Comparison of ENCODE assay signal across 20 mouse cellular contexts in the genomic region with DNA sequence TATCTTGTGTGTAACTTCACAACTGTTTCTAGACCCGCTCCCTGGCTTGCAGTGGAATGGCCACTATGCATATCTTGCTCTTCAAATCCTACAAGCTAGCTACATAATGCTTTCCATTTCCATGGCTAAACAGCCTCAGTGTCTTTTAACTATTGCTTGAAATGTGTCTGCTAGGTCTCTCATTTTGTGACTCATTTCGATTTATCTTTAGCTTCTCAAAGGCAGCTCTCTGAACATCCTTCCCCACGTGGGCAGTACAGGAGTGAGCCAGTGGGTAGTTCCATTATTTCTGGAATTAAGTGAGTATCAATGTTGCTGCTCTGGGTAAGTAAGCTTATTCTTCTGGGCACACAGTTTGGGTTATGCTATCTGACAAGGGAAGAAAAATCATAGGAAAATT.
DNase-seq lines count a peak whose midpoint lies in the region; TF ChIP-seq lines count a peak whose summit lies in the region.
"Had no signal": no experiment of that assay in that cellular context is flagged by ENCODE, and none has a peak within 500 bp of the region (broad histone marks: within the 10 kb centered on the region; RNA-seq: fewer than 3 reads in every experiment).

No protein-coding gene starts in this region.

- no peak for TF ChIP-seq CTCF in olfactory bulb, adult 2 months (IDR thresholded peaks at IDR 0.05; ENCODE audit: insufficient read depth, low read depth, low read length)

- WGBS in olfactory bulb, adult 2 months: 56% methylated on average over 3 of the region's 3 CpGs

- TF ChIP-seq POLR2A in olfactory bulb, adult 2 months (IDR thresholded peaks at IDR 0.05; ENCODE audit: insufficient read depth, low read depth, low read length): no peak

- H3K4me1 ChIP-seq in olfactory bulb, adult 2 months (ENCODE audit: control insufficient read depth, insufficient read depth, low read length): no peaks in the 10 kb centered on the region
- H3K4me1 ChIP-seq: embryonic facial prominence, embryonic 13.5 days; embryonic facial prominence, embryonic 15.5 days; forebrain, embryonic 10.5 days; forebrain, embryonic 12.5 days had no signal

- peak; percentile 8 for DNase-seq in left cerebral cortex, adult 11 months (ENCODE audit: low spot score)
- no peak for DNase-seq in left cerebral cortex, adult 8-10 months (ENCODE audit: low spot score in 2 of 2)
- DNase-seq in right cerebral cortex, adult 18-20 months: peak; percentile 8
- no peak for DNase-seq in right cerebral cortex, postnatal 25 days
- DNase-seq in cerebellum, postnatal 36 days: no peak
- DNase-seq: adrenal gland, adult 2 months; adrenal gland, postnatal 10 days; adrenal gland, postnatal 25 days; cerebellum, adult 11-12 months; cerebellum, adult 2 months; cerebellum, adult 9-10 months; cerebellum, postnatal 10 days; cerebellum, postnatal 25 days; embryo, embryonic 11 days had no signal

- no peak overlapping the region for H3K4me3 ChIP-seq in olfactory bulb, adult 2 months (ENCODE audit: insufficient read depth, low read depth, low read length)
- H3K4me3 ChIP-seq: embryonic facial prominence, embryonic 13.5 days; embryonic facial prominence, embryonic 15.5 days; erythroblast, embryonic 14.5 days; forebrain, embryonic 10.5 days; forebrain, embryonic 12.5 days had no signal

- peak overlapping the region; percentile 29 for H3K27ac ChIP-seq in olfactory bulb, adult 2 months (ENCODE audit: insufficient read depth, low read depth, low read length)
- H3K27ac ChIP-seq: embryonic facial prominence, embryonic 13.5 days; embryonic facial prominence, embryonic 15.5 days; forebrain, embryonic 10.5 days; forebrain, embryonic 12.5 days had no signal

Comparison
In these comparisons a context has a peak if more than half of its experiments do, and no peak if none do; other contexts are left out.
1. DNase-seq: peak in left cerebral cortex, adult 11 months (single experiment) and right cerebral cortex, adult 18-20 months (single experiment); none in left cerebral cortex, adult 8-10 months (0 of 2), right cerebral cortex, postnatal 25 days (single experiment) and cerebellum, postnatal 36 days (0 of 2).